Mouse (Mus musculus): ENCODE results near the gene Gm47189. TPM values are rescaled to one million over a fixed set of nuclear protein-coding genes. Genes with fewer than 3 reads are reported as not detected.
"Not testable (repeated sequence)": the region's sequence is repeated elsewhere in the genome, so short reads cannot be mapped to it uniquely, and the experiment has no call there.

Gm47189 gene
- not detected in 3 replicates for total RNA-seq (2017)

- ATAC-seq (replicated peaks; ENCODE audit: insufficient number of reproducible peaks, low FRiP score, low TSS enrichment, poor library complexity, severe bottlenecking): not testable (repeated sequence)
These were observed at the start of gene Gm47189 for GRCm38 (mm10) chr14:41772341-41772740. Gene Gm47189, minus strand, starts transcription at chr14:41772441.

GRCm38 (mm10) chr14:41755931-41756330, 16.3 kb downstream of the Gm47189 start:
- not testable (repeated sequence) for ATAC-seq (replicated peaks; ENCODE audit: insufficient number of reproducible peaks, low FRiP score, low TSS enrichment, poor library complexity, severe bottlenecking)

GRCm38 (mm10) chr14:41750514-41750913, 21.7 kb downstream of the Gm47189 start, which contains the start of gene Gm7929:
Gene Gm7929, minus strand, starts transcription at chr14:41750614.
- ATAC-seq (replicated peaks; ENCODE audit: insufficient number of reproducible peaks, low FRiP score, low TSS enrichment, poor library complexity, severe bottlenecking): not testable (repeated sequence)

GRCm38 (mm10) chr14:41723437-41723836, 48.8 kb downstream of the Gm47189 start:
- ATAC-seq (replicated peaks; ENCODE audit: insufficient number of reproducible peaks, low FRiP score, low TSS enrichment, poor library complexity, severe bottlenecking): not testable (repeated sequence)

- not testable (repeated sequence) for ATAC-seq (replicated peaks; ENCODE audit: insufficient number of reproducible peaks, low FRiP score, low TSS enrichment, poor library complexity, severe bottlenecking)
These were observed 55.1 kb downstream of the Gm47189 start for GRCm38 (mm10) chr14:41717180-41717579.

Other genes starting within 250 kb of the Gm47189 start
- gene Gm7970, start 216.9 kb downstream of the Gm47189 start, total RNA-seq (2017): not detected in 3 replicates
- gene 1700049E17Rik2, start 199.2 kb downstream of the Gm47189 start, total RNA-seq (2017): not detected in 3 replicates
- not detected in 3 replicates for gene Gm3072, start 147.8 kb downstream of the Gm47189 start, total RNA-seq (2017)
- gene Gm3676, start 126.0 kb downstream of the Gm47189 start, total RNA-seq (2017): not detected in 3 replicates
- gene Gm8068, start 70.6 kb downstream of the Gm47189 start, total RNA-seq (2017): not detected in 3 replicates
- gene Gm7929, start 21.8 kb downstream of the Gm47189 start, total RNA-seq (2017): not detected in 3 replicates
- gene Gm7980, start 134.8 kb upstream of the Gm47189 start, total RNA-seq (2017): not detected in 3 replicates
- not detected in 3 replicates for gene 1700049E17Rik1, start 152.5 kb upstream of the Gm47189 start, total RNA-seq (2017)
- not detected in 3 replicates for gene 1700024B05Rik, start 171.6 kb upstream of the Gm47189 start, total RNA-seq (2017)
- gene Gm6401, start 195.5 kb upstream of the Gm47189 start, total RNA-seq (2017): not detected in 3 replicates
- gene Gm3543, start 210.9 kb upstream of the Gm47189 start, total RNA-seq (2017): not detected in 3 replicates